Mouse (Mus musculus) E14TG2a.4 (cell line): ENCODE measurements at regions not wholly inside any gene's neighbourhood (a gene's known extent, or its start where the extent isn't known, plus 50 kb on each side); places are given as distances from the start of the nearest gene placed in this dataset.

ENCODE experiments used
- CTCF ChIP-seq: conservative IDR thresholded peaks from 2 replicates; pipeline ENCODE4 v1.5.1; 2014; ENCODE audit warnings: low read length
- NANOG ChIP-seq: IDR thresholded peaks from 2 replicates; pipeline ENCODE4 v1.6.1; 2014; ENCODE audit warnings: borderline replicate concordance, low read length, mixed read lengths
- POU5F1 ChIP-seq: IDR thresholded peaks from 2 replicates; pipeline ENCODE4 v1.6.1; 2014; ENCODE audit warnings: low read length, borderline replicate concordance

DNA sequence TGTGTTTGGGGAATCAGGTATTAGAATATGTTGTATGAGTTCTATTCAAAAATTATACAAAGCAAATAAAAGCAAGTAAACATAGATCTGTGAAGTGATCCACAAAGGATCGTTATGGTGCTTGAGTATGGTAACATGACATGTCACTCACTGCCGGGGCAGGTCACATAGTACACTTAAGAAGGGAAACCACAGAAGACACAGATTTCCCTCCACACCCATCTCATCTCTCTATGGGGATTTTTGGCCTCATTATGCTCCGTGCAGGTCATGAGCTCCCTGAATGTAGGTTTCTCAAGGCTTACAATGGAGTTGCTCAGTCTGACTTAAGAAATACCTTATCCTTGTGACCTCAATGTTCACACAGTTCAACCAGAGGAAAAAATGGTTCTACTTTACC lies 1034.8 kb upstream of the Zfp386 start:
- TF ChIP-seq CTCF, result no peak
- no peak for TF ChIP-seq POU5F1
- TF ChIP-seq NANOG, result no peak
